9 mouse cellular contexts compared by ENCODE assay signal in the genomic region with DNA sequence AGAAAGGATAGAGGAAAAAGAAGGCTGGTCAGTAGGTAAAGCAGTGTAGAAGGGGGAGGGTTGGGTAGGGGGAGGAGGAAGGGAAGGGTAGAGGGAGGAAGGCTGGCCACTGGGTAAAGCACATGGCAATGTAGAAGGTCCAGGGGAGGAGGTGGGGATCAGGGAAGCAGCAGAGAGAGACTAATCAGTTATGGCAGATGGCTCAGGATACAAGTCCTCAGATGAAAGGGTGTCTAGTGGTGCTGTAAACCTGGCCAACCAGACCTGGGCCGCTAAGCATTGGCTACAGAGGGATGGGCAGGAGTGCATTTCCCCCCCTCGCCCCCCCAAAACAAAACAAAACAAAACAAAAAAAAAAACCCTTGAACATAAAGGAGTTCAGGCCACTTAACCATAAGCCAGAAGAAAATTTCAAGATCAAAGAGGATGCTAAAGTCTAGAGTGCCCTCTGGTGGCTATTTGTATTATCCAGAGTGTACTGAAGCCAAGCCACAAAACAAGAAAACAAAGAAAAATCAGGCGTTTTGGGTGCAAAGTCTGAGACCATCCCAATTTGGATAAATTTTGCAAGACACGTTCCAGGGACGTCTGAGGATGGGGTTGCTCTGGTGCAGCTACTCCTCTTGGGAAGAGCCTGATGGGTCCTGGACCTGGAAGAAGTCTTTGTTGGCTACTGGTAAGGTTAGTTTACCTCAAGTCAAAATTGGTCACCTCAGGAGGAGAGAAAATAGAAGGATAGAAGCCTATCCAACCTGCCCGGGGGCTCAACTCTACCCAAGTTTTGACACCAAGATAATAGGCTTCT. TPM values are rescaled to one million over a fixed set of nuclear protein-coding genes. Genes with fewer than 3 reads are reported as not detected.
DNase-seq lines count a peak whose midpoint lies in the region; ATAC-seq lines count a peak whose summit lies in the region.
"Had no signal": no experiment of that assay in that cellular context is flagged by ENCODE, and none has a peak within 500 bp of the region (broad histone marks: within the 10 kb centered on the region; RNA-seq: fewer than 3 reads in every experiment).

No protein-coding gene starts in this region.

- H3K9me3 ChIP-seq in hindbrain, embryonic 12.5 days (replicated peaks): no peaks in the 10 kb centered on the region
- H3K9me3 ChIP-seq in midbrain, embryonic 11.5 days (ENCODE audit: control insufficient read depth, low read length): no peaks in the 10 kb centered on the region
- H3K9me3 ChIP-seq: embryonic facial prominence, embryonic 13.5 days had no signal

- no peak overlapping the region for H3K4me3 ChIP-seq in hindbrain, embryonic 12.5 days
- no peak overlapping the region for H3K4me3 ChIP-seq in midbrain, embryonic 11.5 days (ENCODE audit: low read depth, low read length)
- H3K4me3 ChIP-seq: embryonic facial prominence, embryonic 13.5 days had no signal

- 14% methylated on average over 6 of the region's 6 CpGs for WGBS in hindbrain, embryonic 12.5 days
- 12% methylated on average over 6 of the region's 6 CpGs for WGBS in midbrain, embryonic 11.5 days

- no peaks in the 10 kb centered on the region for H3K27me3 ChIP-seq in hindbrain, embryonic 12.5 days
- no peaks in the 10 kb centered on the region for H3K27me3 ChIP-seq in midbrain, embryonic 11.5 days (ENCODE audit: control insufficient read depth, insufficient read depth, low read length)
- H3K27me3 ChIP-seq: embryonic facial prominence, embryonic 13.5 days had no signal

- H3K36me3 ChIP-seq in hindbrain, embryonic 12.5 days: no peaks in the 10 kb centered on the region
- H3K36me3 ChIP-seq in midbrain, embryonic 11.5 days (ENCODE audit: control insufficient read depth, insufficient read depth, low read length): no peaks in the 10 kb centered on the region
- H3K36me3 ChIP-seq: embryonic facial prominence, embryonic 13.5 days had no signal

- peak; percentile 56 for ATAC-seq in hindbrain, embryonic 12.5 days (ENCODE audit: low FRiP score)
- peak; percentile 82 for ATAC-seq in midbrain, embryonic 11.5 days (ENCODE audit: low FRiP score)

- DNase-seq in kidney, adult 18-20 months: peak; percentile 15
- no peak for DNase-seq in kidney, adult 11 months
- DNase-seq in Muller cell, postnatal 12 days (ENCODE audit: inconsistent ontology term): peak; percentile 25
- DNase-seq in embryo, embryonic 10.5 days (ENCODE audit: low spot score): peak; percentile 89
- peak; percentile 41 for DNase-seq in layer of hippocampus, adult 9-11 months
- peak; percentile 93 for DNase-seq in midbrain, embryonic 11.5 days (ENCODE audit: low spot score, missing footprints)
- peak; percentile 9 to 27 for DNase-seq in spleen, postnatal 36 days (ENCODE audit: low spot score in 2 of 2)

- H3K4me2 ChIP-seq in hindbrain, embryonic 12.5 days (replicated peaks): no peak overlapping the region
- no peak overlapping the region for H3K4me2 ChIP-seq in midbrain, embryonic 11.5 days
- H3K4me2 ChIP-seq: embryonic facial prominence, embryonic 13.5 days had no signal

- H3K9ac ChIP-seq in hindbrain, embryonic 12.5 days: no peak overlapping the region
- H3K9ac ChIP-seq in midbrain, embryonic 11.5 days (ENCODE audit: low read length): no peak overlapping the region
- H3K9ac ChIP-seq: embryonic facial prominence, embryonic 13.5 days had no signal

- no peaks in the 10 kb centered on the region for H3K4me1 ChIP-seq in hindbrain, embryonic 12.5 days
- H3K4me1 ChIP-seq in midbrain, embryonic 11.5 days (ENCODE audit: control insufficient read depth, insufficient read depth, low read length): no peaks in the 10 kb centered on the region
- H3K4me1 ChIP-seq: embryonic facial prominence, embryonic 13.5 days had no signal

- H3K27ac ChIP-seq in hindbrain, embryonic 12.5 days: no peak overlapping the region
- no peak overlapping the region for H3K27ac ChIP-seq in midbrain, embryonic 11.5 days (ENCODE audit: low read depth, low read length)
- H3K27ac ChIP-seq: embryonic facial prominence, embryonic 13.5 days had no signal

RNA-seq across cellular contexts. Expression of gene Herc6, which starts 10.4 kb away (rescaled TPM):
- polyA plus RNA-seq in hindbrain, embryonic 12.5 days (2016; fragmentation: Nextera tagmentation; extraction: Ambion mirVana): 1.3 and 1.9 TPM in 2 replicates
- polyA plus RNA-seq in midbrain, embryonic 11.5 days (2014; fragmentation: Nextera tagmentation; extraction: Ambion mirVana): 2.3 and 3.2 TPM in 2 replicates

RNA-seq across cellular contexts. Expression of gene Ppm1k, which starts 35.1 kb away (rescaled TPM):
- 7.3 and 7.4 TPM in 2 replicates for polyA plus RNA-seq in hindbrain, embryonic 12.5 days (2016; fragmentation: Nextera tagmentation; extraction: Ambion mirVana)
- polyA plus RNA-seq in midbrain, embryonic 11.5 days (2014; fragmentation: Nextera tagmentation; extraction: Ambion mirVana): 5.6 and 5.7 TPM in 2 replicates
